Mouse (Mus musculus): Measurements from ENCODE around the gene Ssc5d. TPM values are rescaled to one million over a fixed set of nuclear protein-coding genes. Genes with fewer than 3 reads are reported as not detected.

Gene Ssc5d
- polyA plus RNA-seq, 1 experiment from 2014 or later, result 5.5 TPM

- no peak overlapping the region for H3K27ac ChIP-seq (replicated peaks)
- 92% methylated on average over 19 of the region's 19 CpGs for WGBS
Measured at GRCm38 (mm10) chr7:4920496-4920895, 5.1 kb upstream of the Ssc5d start.

GRCm38 (mm10) chr7:4920976-4921823 lies 4.4 kb upstream of the Ssc5d start:
- Histone ChIP-seq H3K9ac (no peak overlapping the region), H3K4me2 (replicated peaks) (no peak overlapping the region)

More at GRCm38 (mm10) chr7:4920496-4920895, 5.1 kb upstream of the Ssc5d start:
- Histone ChIP-seq H3K4me2 (replicated peaks) (no peak overlapping the region), H3K36me3 (peaks cover 41% of the 10 kb centered on the region), H3K4me3 (replicated peaks) (no peak overlapping the region), H3K4me1 (peaks cover 56% of the 10 kb centered on the region), H3K27me3 (no peaks in the 10 kb centered on the region), H3K9me3 (replicated peaks) (no peaks in the 10 kb centered on the region), H3K9ac (no peak overlapping the region)
- ATAC-seq (ENCODE audit: insufficient number of reproducible peaks, low FRiP score, low TSS enrichment, low read depth), result no peak

GRCm38 (mm10) chr7:4921824-4922482 lies 3.6 kb upstream of the Ssc5d start, which contains the start of gene Nat14:
Gene Nat14, plus strand, starts transcription at chr7:4922028.
- H3K9ac ChIP-seq, result 0 out of 2 replicates have a peak within 1 kb of the TSS, but pooled peaks have one; percentile 22
- peaks cover 41% of the 10 kb centered on the region for H3K36me3 ChIP-seq
- 29% methylated on average over 8 of the region's 8 CpGs for WGBS
- H3K4me3 ChIP-seq (replicated peaks), result peak within 1 kb of the TSS; percentile 34
- no peaks in the 10 kb centered on the region for H3K27me3 ChIP-seq
- H3K4me2 ChIP-seq (replicated peaks), result peak within 1 kb of the TSS; percentile 59
- peaks cover 55% of the 10 kb centered on the region for H3K4me1 ChIP-seq
- no peak for ATAC-seq (ENCODE audit: insufficient number of reproducible peaks, low FRiP score, low TSS enrichment, low read depth)
- H3K9me3 ChIP-seq (replicated peaks), result no peaks in the 10 kb centered on the region
- H3K27ac ChIP-seq (replicated peaks), result peak within 1 kb of the TSS; percentile 91

More at GRCm38 (mm10) chr7:4920976-4921823, 4.4 kb upstream of the Ssc5d start:
- ATAC-seq (ENCODE audit: insufficient number of reproducible peaks, low FRiP score, low TSS enrichment, low read depth), result no peak
- no peak overlapping the region for H3K4me3 ChIP-seq (replicated peaks)
- peaks cover 41% of the 10 kb centered on the region for H3K36me3 ChIP-seq
- WGBS, result 59% methylated on average over 23 of the region's 23 CpGs
- no peaks in the 10 kb centered on the region for H3K27me3 ChIP-seq
- H3K4me1 ChIP-seq, result peaks cover 58% of the 10 kb centered on the region
- 0 out of 2 replicates have a peak overlapping the region, but pooled peaks have one; percentile 17 for H3K27ac ChIP-seq (replicated peaks)
- no peaks in the 10 kb centered on the region for H3K9me3 ChIP-seq (replicated peaks)

GRCm38 (mm10) chr7:4922508-4922907 lies 3.1 kb upstream of the Ssc5d start:
- Histone ChIP-seq H3K9me3 (replicated peaks) (no peaks in the 10 kb centered on the region), H3K4me3 (replicated peaks) (peak overlapping the region; percentile 34), H3K27ac (replicated peaks) (peak overlapping the region; percentile 91), H3K4me1 (peaks cover 51% of the 10 kb centered on the region), H3K27me3 (no peaks in the 10 kb centered on the region), H3K4me2 (replicated peaks) (peak overlapping the region; percentile 59), H3K36me3 (peaks cover 35% of the 10 kb centered on the region), H3K9ac (0 out of 2 replicates have a peak overlapping the region, but pooled peaks have one; percentile 22)
- WGBS, result 1% methylated on average over 14 of the region's 14 CpGs
- peak; percentile 9; the same call in 1 of the 2 replicates for ATAC-seq (ENCODE audit: insufficient number of reproducible peaks, low FRiP score, low TSS enrichment, low read depth)

- peaks cover 51% of the 10 kb centered on the region for H3K4me1 ChIP-seq
- peak; percentile 1; the same call in 1 of the 2 replicates for ATAC-seq (ENCODE audit: insufficient number of reproducible peaks, low FRiP score, low TSS enrichment, low read depth)
- WGBS, result 2% methylated on average over 14 of the region's 14 CpGs
Measured at GRCm38 (mm10) chr7:4922931-4923565, 2.5 kb upstream of the Ssc5d start.

GRCm38 (mm10) chr7:4923586-4924364 lies 1.8 kb upstream of the Ssc5d start:
- Histone ChIP-seq H3K4me2 (replicated peaks) (peak overlapping the region; percentile 59), H3K4me1 (peaks cover 51% of the 10 kb centered on the region), H3K4me3 (replicated peaks) (peak overlapping the region; percentile 34), H3K9me3 (replicated peaks) (no peaks in the 10 kb centered on the region), H3K36me3 (peaks cover 24% of the 10 kb centered on the region), H3K27ac (replicated peaks) (peak overlapping the region; percentile 91), H3K9ac (peak overlapping the region; percentile 5; the same call in 1 of the 2 replicates), H3K27me3 (no peaks in the 10 kb centered on the region)
- no peak for ATAC-seq (ENCODE audit: insufficient number of reproducible peaks, low FRiP score, low TSS enrichment, low read depth)
- WGBS, result 5% methylated on average over 37 of the region's 37 CpGs

More at GRCm38 (mm10) chr7:4922931-4923565, 2.5 kb upstream of the Ssc5d start:
- H3K27me3 ChIP-seq, result no peaks in the 10 kb centered on the region
- H3K36me3 ChIP-seq, result peaks cover 31% of the 10 kb centered on the region
- H3K27ac ChIP-seq (replicated peaks), result peak overlapping the region; percentile 91
- 0 out of 2 replicates have a peak overlapping the region, but pooled peaks have one; percentile 22 for H3K9ac ChIP-seq
- no peaks in the 10 kb centered on the region for H3K9me3 ChIP-seq (replicated peaks)
- peak overlapping the region; percentile 59 for H3K4me2 ChIP-seq (replicated peaks)
- peak overlapping the region; percentile 34 for H3K4me3 ChIP-seq (replicated peaks)

GRCm38 (mm10) chr7:4924483-4924882 lies 1.1 kb upstream of the Ssc5d start:
- ATAC-seq (ENCODE audit: insufficient number of reproducible peaks, low FRiP score, low TSS enrichment, low read depth), result no peak
- H3K27ac ChIP-seq (replicated peaks), result peak overlapping the region; percentile 91
- under 1% methylated on average over 4 of the region's 4 CpGs for WGBS
- H3K9me3 ChIP-seq (replicated peaks), result no peaks in the 10 kb centered on the region
- H3K36me3 ChIP-seq, result peaks cover 17% of the 10 kb centered on the region
- peak overlapping the region; percentile 59 for H3K4me2 ChIP-seq (replicated peaks)
- H3K4me1 ChIP-seq, result peaks cover 51% of the 10 kb centered on the region
- no peak overlapping the region; the same call in 1 of the 2 replicates for H3K9ac ChIP-seq
- H3K27me3 ChIP-seq, result no peaks in the 10 kb centered on the region
- H3K4me3 ChIP-seq (replicated peaks), result peak overlapping the region; percentile 34

- Histone ChIP-seq H3K4me2 (replicated peaks) (0 out of 2 replicates have a peak overlapping the region, but pooled peaks have one; percentile 10), H3K9ac (no peak overlapping the region), H3K27ac (replicated peaks) (peak overlapping the region; percentile 91), H3K36me3 (peaks cover 13% of the 10 kb centered on the region), H3K27me3 (no peaks in the 10 kb centered on the region), H3K4me3 (replicated peaks) (peak overlapping the region; percentile 4; the same call in 1 of the 2 replicates), H3K9me3 (replicated peaks) (no peaks in the 10 kb centered on the region), H3K4me1 (peaks cover 51% of the 10 kb centered on the region)
- ATAC-seq (ENCODE audit: insufficient number of reproducible peaks, low FRiP score, low TSS enrichment, low read depth), result peak; percentile 56
- WGBS, result 3% methylated on average over 3 of the region's 4 CpGs
Measured at GRCm38 (mm10) chr7:4924891-4925301, 689 bp upstream of the Ssc5d start.

- H3K4me2 ChIP-seq (replicated peaks), result no peak overlapping the region
- no peaks in the 10 kb centered on the region for H3K36me3 ChIP-seq
- 78% methylated on average over 16 of the region's 16 CpGs for WGBS
- no peaks in the 10 kb centered on the region for H3K27me3 ChIP-seq
- no peak overlapping the region for H3K9ac ChIP-seq
- H3K4me3 ChIP-seq (replicated peaks), result no peak overlapping the region
- ATAC-seq (ENCODE audit: insufficient number of reproducible peaks, low FRiP score, low TSS enrichment, low read depth), result no peak
- H3K27ac ChIP-seq (replicated peaks), result no peak overlapping the region
- peaks cover 48% of the 10 kb centered on the region for H3K4me1 ChIP-seq
- no peaks in the 10 kb centered on the region for H3K9me3 ChIP-seq (replicated peaks)
Measured at GRCm38 (mm10) chr7:4926849-4927248, 1.3 kb downstream of the Ssc5d start.

- H3K4me3 ChIP-seq (replicated peaks), result no peak overlapping the region
- no peak overlapping the region for H3K9ac ChIP-seq
- H3K4me1 ChIP-seq, result peaks cover 41% of the 10 kb centered on the region
- H3K27ac ChIP-seq (replicated peaks), result no peak overlapping the region
- no peak for ATAC-seq (ENCODE audit: insufficient number of reproducible peaks, low FRiP score, low TSS enrichment, low read depth)
- no peaks in the 10 kb centered on the region for H3K27me3 ChIP-seq
- 66% methylated on average over 8 of the region's 8 CpGs for WGBS
- H3K9me3 ChIP-seq (replicated peaks), result no peaks in the 10 kb centered on the region
- no peaks in the 10 kb centered on the region for H3K36me3 ChIP-seq
- no peak overlapping the region for H3K4me2 ChIP-seq (replicated peaks)
Measured at GRCm38 (mm10) chr7:4927711-4928110, 2.1 kb downstream of the Ssc5d start.
